Mouse (Mus musculus) kidney, adult 2 months (tissue): ENCODE results near the gene Timmdc1. TPM values are rescaled to one million over a fixed set of nuclear protein-coding genes. Genes with fewer than 3 reads are reported as not detected.

ENCODE experiments used
- DNase-seq: peaks from one replicate; pipeline ENCODE4 v3.0.0; 2021
- H3K27ac ChIP-seq: fragments of 200-500 bp; 2 replicates; pipeline ENCODE4 v1.5.1; 2012; ENCODE audit warnings: low read depth, low read length, control low read depth, inconsistent platforms; ENCODE audit not compliant: insufficient read depth
- H3K27me3 ChIP-seq: fragments of 200-500 bp; replicated peaks from 2 replicates; pipeline ENCODE4 v1.6.1; 2012; ENCODE audit warnings: mild to moderate bottlenecking, moderate library complexity, low read length, inconsistent platforms; ENCODE audit not compliant: control insufficient read depth, insufficient read depth
- H3K36me3 ChIP-seq: fragments of 200-500 bp; 2 replicates; pipeline ENCODE4 v1.6.1; 2012; ENCODE audit warnings: mild to moderate bottlenecking, moderate library complexity, low read length, inconsistent platforms; ENCODE audit not compliant: control insufficient read depth, insufficient read depth
- H3K4me1 ChIP-seq: fragments of 200-500 bp; 2 replicates; pipeline ENCODE4 v1.6.1; 2011; ENCODE audit warnings: low read length; ENCODE audit not compliant: control insufficient read depth, insufficient read depth
- H3K4me3 ChIP-seq: fragments of 200-500 bp; 2 replicates; pipeline ENCODE4 v1.5.1; 2011; ENCODE audit warnings: mild to moderate bottlenecking, low read depth, low read length, control low read depth; ENCODE audit not compliant: insufficient read depth
- CTCF ChIP-seq: fragments of 200-500 bp; conservative IDR thresholded peaks from 2 replicates; pipeline ENCODE4 v1.5.1; 2011; ENCODE audit warnings: low read depth, mild to moderate bottlenecking, control low read depth, low read length, moderate library complexity, mixed read lengths; ENCODE audit not compliant: insufficient read depth, insufficient read length
- POLR2A ChIP-seq: fragments of 200-500 bp; IDR thresholded peaks from one replicate; pipeline ENCODE4 v1.6.1; 2011; ENCODE audit warnings: low read depth, low read length, control low read depth
- WGBS: fragments of 180-500 bp; shearing (Covaris S2); methylation state at CpG from one replicate; pipeline ENCODE4 v1.1.7; 2018; 5-methylcytosine and 5-hydroxymethylcytosine counted together
- polyA plus RNA-seq: library from polyadenylated mRNA; depleted of rRNA; stranded (reverse); fragments of >200 nt; gene quantifications from 2 replicates; pipeline ENCODE4 v1.2.3, GENCODE M21; 2012

The Timmdc1 gene
- polyA plus RNA-seq, 1 experiment = 16.5 TPM

DNA sequence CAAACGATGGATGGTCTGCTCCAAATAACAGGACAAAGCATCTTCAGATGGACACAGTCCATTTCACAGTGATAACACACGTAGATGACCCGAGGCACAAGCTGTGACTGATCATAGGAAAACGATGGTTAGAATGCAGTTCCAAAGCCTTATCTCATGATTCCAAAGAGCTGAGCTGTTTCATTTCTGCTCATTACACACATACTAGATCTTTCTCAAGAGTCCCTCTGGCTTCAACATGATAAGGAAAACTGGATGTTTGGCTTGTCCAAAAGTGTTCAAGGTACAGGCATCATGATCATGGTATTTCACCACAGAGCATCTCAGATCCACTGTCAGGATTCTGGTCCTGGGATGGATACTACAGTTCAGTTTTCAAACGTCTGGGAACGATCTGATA, 3.8 kb upstream of the Timmdc1 start:
- Histone ChIP-seq H3K4me3 (no peak overlapping the region), H3K4me1 (peaks cover 7% of the 10 kb centered on the region), H3K27me3 (no peaks in the 10 kb centered on the region), H3K27ac (no peak overlapping the region), H3K36me3 (no peaks in the 10 kb centered on the region; the same call in 1 of the 2 replicates)
- DNase-seq = no peak
- 86% methylated on average over 6 of the region's 6 CpGs for WGBS
- TF ChIP-seq POLR2A (no peak), CTCF (no peak)

DNA sequence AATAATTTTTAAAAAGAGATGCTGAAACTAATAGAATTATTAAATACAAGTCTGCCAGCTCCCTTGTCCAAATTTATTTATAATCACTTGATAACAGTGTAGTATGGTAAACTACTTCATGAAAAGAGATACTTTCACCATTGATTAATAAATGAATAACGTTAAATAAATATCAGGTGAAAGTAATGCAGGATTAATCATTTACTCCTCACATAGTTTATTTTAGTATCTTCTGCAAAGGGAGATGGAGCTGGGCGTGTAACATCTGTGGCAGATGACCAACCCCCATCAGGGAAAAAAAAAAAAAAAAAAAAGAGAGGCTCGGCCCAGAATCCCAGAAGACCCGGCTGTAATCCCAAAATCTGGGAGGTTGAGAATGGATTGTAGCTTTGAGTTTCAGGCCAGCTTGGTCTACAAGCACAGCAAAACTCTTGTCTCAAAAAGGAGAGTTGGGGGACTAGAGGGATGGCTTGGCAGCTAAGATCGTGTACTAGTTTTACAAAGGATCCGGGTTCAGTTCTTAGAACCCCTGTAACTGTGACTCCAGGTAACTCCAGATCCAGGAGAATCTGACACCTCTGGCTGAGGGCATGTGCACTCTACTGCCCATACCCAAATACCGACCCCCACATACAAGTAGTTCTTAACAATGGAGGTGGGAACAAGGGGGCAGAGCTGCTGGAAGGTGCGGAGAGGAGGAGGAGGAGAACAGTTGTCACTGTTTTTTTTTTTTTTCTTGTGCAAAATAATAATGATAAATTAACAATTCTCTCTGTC, 1.1 kb downstream of the Timmdc1 start:
- no peak overlapping the region for H3K27ac ChIP-seq
- H3K36me3 ChIP-seq = no peaks in the 10 kb centered on the region; the same call in 1 of the 2 replicates
- H3K4me1 ChIP-seq = peaks cover 7% of the 10 kb centered on the region
- peak overlapping the region; percentile 49; the same call in 1 of the 2 replicates for H3K4me3 ChIP-seq
- no peak for DNase-seq
- no peaks in the 10 kb centered on the region for H3K27me3 ChIP-seq
- 25% methylated on average over 8 of the region's 8 CpGs for WGBS
- TF ChIP-seq POLR2A = no peak
- no peak for TF ChIP-seq CTCF

DNA sequence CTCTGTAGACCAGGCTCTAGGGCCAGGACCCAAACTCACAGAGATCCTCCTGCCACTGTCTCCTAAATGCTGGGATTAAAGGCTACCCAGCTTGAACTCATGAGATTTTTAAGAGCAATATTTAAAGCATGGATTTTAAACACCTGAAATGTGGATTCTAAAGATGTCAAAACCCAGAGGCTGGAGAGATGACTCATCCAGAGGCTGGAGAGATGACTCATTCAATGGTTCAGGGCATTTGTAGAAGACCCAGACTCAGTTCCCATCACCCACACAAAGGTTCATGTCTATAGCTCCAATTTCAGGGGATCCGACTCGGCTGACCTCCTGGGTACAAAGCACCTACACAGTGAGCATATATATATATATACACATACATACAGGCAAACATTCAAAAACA, 3.3 kb downstream of the Timmdc1 start:
- TF ChIP-seq POLR2A = no peak
- TF ChIP-seq CTCF = no peak
- Histone ChIP-seq H3K4me3 (no peak overlapping the region), H3K4me1 (peaks cover 7% of the 10 kb centered on the region), H3K27ac (no peak overlapping the region), H3K36me3 (no peaks in the 10 kb centered on the region; the same call in 1 of the 2 replicates), H3K27me3 (no peaks in the 10 kb centered on the region)
- no peak for DNase-seq
- 98% methylated on average over 2 of the region's 2 CpGs for WGBS

DNA sequence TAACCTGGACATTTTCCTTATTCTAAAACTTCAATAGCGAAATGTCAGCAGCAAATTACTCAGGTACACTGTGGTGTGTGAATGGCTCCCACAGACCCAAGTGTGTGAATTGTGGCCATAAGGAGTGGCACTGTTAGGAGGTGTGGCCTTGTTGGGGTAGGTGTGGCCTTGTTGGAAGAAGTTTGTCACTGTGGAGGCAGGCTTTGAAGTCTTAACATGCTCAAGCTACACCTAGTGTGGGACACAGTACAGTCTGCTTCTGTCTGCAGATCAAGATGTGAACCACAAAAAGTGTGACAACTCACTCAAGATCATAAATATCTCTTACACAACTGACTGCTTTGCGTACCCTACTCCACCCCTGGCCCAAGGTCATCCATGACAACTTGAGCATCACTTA, 11.6 kb downstream of the Timmdc1 start:
- TF ChIP-seq CTCF = no peak
- H3K36me3 ChIP-seq = no peaks in the 10 kb centered on the region
- DNase-seq = no peak
- H3K27me3 ChIP-seq = no peaks in the 10 kb centered on the region
- WGBS = 90% methylated on average over 2 of the region's 2 CpGs
- no peak overlapping the region for H3K27ac ChIP-seq
- H3K4me1 ChIP-seq = no peaks in the 10 kb centered on the region
- no peak overlapping the region for H3K4me3 ChIP-seq

DNA sequence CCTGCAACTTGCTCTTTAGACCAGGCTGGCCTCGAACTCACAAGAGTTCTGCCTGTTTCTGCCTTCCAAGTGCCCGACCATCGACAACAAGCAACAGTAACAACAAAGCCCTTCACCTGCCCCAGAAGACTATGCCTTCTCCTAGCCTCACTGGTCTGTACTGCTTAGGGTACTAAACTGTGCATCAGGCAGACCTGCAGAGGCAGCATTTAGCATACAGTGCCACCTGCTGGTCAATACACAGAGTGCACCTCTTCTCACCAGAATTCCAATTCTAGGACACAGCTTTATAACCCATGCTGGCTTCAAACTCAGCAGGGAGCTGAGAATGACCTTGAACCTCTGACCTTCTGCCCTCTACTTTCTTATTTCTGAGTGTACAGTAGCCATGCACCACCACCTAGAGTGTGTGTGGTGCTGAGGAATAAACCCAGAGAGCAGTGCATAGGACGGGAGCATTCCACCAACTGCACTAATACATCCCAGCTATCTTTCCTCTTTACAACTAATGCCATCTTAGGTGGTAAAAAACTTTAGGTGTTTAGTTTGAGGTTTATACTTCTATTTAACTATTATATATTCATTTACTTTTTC, 16.3 kb downstream of the Timmdc1 start:
- WGBS = 65% methylated on average over 4 of the region's 4 CpGs
- peaks cover 2% of the 10 kb centered on the region for H3K36me3 ChIP-seq
- H3K27ac ChIP-seq = no peak overlapping the region
- no peaks in the 10 kb centered on the region for H3K4me1 ChIP-seq
- no peaks in the 10 kb centered on the region for H3K27me3 ChIP-seq
- H3K4me3 ChIP-seq = no peak overlapping the region
- TF ChIP-seq CTCF (peak; percentile 94), POLR2A (no peak)
- peak; percentile 71 for DNase-seq

DNA sequence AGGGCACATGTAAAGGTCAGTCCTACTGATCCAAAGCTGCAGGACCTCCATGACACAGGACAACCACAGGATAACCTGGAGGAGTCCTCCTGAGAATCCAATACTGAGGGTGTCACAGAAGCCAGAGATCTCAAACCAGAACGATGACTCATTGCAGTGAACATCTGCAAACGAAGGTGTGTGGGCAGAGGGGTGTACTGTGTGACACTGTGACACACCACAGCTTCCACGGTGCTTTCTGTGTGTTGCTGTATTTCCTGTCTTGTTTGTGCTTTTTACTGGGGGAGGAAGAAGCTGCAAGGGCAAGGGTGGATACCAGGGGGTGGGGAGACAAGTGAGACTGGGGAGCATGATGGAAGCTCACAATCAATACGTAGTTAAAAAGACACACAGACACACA, 18.9 kb downstream of the Timmdc1 start:
- no peak overlapping the region for H3K27ac ChIP-seq
- H3K27me3 ChIP-seq = no peaks in the 10 kb centered on the region
- H3K4me1 ChIP-seq = no peaks in the 10 kb centered on the region
- no peak overlapping the region for H3K4me3 ChIP-seq
- 82% methylated on average over 4 of the region's 4 CpGs for WGBS
- peaks cover 2% of the 10 kb centered on the region for H3K36me3 ChIP-seq
- TF ChIP-seq POLR2A (no peak), CTCF (no peak)
- no peak for DNase-seq

DNA sequence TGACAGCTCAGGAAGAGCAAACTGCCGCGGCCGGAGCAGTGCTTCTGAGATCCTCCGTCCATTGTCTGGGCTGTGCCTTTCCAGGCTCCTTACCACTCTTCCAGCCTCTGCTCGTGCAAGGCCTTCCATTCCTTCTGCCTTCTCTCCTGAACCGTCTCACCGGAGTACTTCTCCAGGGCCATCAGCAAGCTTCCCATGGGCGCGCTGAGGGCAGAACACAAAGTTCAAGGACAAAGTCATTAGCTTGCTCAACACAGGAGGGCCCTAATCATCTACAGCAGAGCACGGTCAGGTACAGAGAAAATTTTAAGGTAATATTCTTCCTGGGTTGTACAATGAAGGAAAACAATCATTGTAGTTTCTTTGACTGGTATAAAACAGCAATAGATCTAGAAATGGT, 20.0 kb downstream of the Timmdc1 start:
- H3K36me3 ChIP-seq = peaks cover 2% of the 10 kb centered on the region
- DNase-seq = no peak
- no peaks in the 10 kb centered on the region for H3K27me3 ChIP-seq
- no peak overlapping the region for H3K27ac ChIP-seq
- no peaks in the 10 kb centered on the region for H3K4me1 ChIP-seq
- TF ChIP-seq POLR2A = no peak
- no peak for TF ChIP-seq CTCF
- no peak overlapping the region for H3K4me3 ChIP-seq
- 93% methylated on average over 10 of the region's 10 CpGs for WGBS
